Mouse (Mus musculus) midbrain, postnatal 0 days (tissue): Measurements from ENCODE around the gene Trim34b. TPM values are rescaled to one million over a fixed set of nuclear protein-coding genes. Genes with fewer than 3 reads are reported as not detected.
"Not testable (repeated sequence)": the region's sequence is repeated elsewhere in the genome, so short reads cannot be mapped to it uniquely, and the experiment has no call there.

Source experiments
- ATAC-seq: fragments of 200-750 bp; cut with Nextera tagmentation; 2 replicates; pipeline ENCODE4 v1.8.0; 2017; ENCODE audit warnings: moderate number of reproducible peaks, mild to moderate bottlenecking, moderate TSS enrichment, moderate library complexity; ENCODE audit not compliant: low FRiP score
- DNase-seq: peaks from one replicate; pipeline ENCODE4 v3.0.0-alpha.2; 2015; ENCODE audit warnings: low spot score
- H3K27ac ChIP-seq: fragments of 300-500 bp; sonication (generic); 2 replicates; pipeline ENCODE4 v1.5.1; 2014; ENCODE audit warnings: low read depth, mild to moderate bottlenecking, low read length, mixed read lengths
- H3K27me3 ChIP-seq: fragments of 300-500 bp; sonication (generic); 2 replicates; pipeline ENCODE4 v1.6.1; 2014; ENCODE audit warnings: low read length, control low read depth, mixed read lengths; ENCODE audit not compliant: insufficient read depth
- H3K36me3 ChIP-seq: fragments of 300-500 bp; sonication (generic); 2 replicates; pipeline ENCODE4 v1.6.1; 2014; ENCODE audit warnings: low read length, control low read depth, mixed read lengths; ENCODE audit not compliant: insufficient read depth
- H3K4me1 ChIP-seq: fragments of 300-500 bp; sonication (generic); 2 replicates; pipeline ENCODE4 v1.6.1; 2014; ENCODE audit warnings: mild to moderate bottlenecking, control low read depth, antibody characterized with exemption, low read length, mixed read lengths; ENCODE audit not compliant: insufficient read depth
- H3K4me2 ChIP-seq: fragments of 300-500 bp; sonication (generic); 2 replicates; pipeline ENCODE4 v1.6.1; 2014; ENCODE audit warnings: low read depth, mild to moderate bottlenecking, low read length, mixed read lengths; ENCODE audit not compliant: poor library complexity, severe bottlenecking
- H3K4me3 ChIP-seq: fragments of 300-500 bp; sonication (generic); 2 replicates; pipeline ENCODE4 v1.5.1; 2014; ENCODE audit warnings: low read depth, mild to moderate bottlenecking, low read length, moderate library complexity
- H3K9ac ChIP-seq: fragments of 300-500 bp; sonication (generic); replicated peaks from 2 replicates; pipeline ENCODE4 v1.6.1; 2014; ENCODE audit warnings: mild to moderate bottlenecking, low read length, moderate library complexity, mixed read lengths; ENCODE audit not compliant: poor library complexity, severe bottlenecking
- H3K9me3 ChIP-seq: fragments of 300-500 bp; sonication (generic); 2 replicates; pipeline ENCODE4 v1.6.1; 2016; ENCODE audit warnings: low read length, control low read depth
- CTCF ChIP-seq: IDR thresholded peaks from 2 replicates; pipeline ENCODE4 v1.5.1; 2016; ENCODE audit warnings: antibody characterized with exemption, mild to moderate bottlenecking
- WGBS: fragments of 180-500 bp; shearing (Covaris S2); extraction: QIAGEN DNeasy Blood & Tissue Kit; methylation state at CpG from one replicate; pipeline ENCODE4 v1.1.7; 2014; 5-methylcytosine and 5-hydroxymethylcytosine counted together
- polyA plus RNA-seq: library from polyadenylated mRNA; unstranded; fragments of >200 nt; fragmentation: Nextera tagmentation; extraction: Ambion mirVana; gene quantifications from 2 replicates; pipeline ENCODE4 v1.2.1, GENCODE M21; 2015
- total RNA-seq: library from RNA; depleted of rRNA; stranded (reverse); fragments of >200 nt; gene quantifications from 2 replicates; pipeline ENCODE4 v1.2.3, GENCODE M21; 2014; rRNA removed

Gene Trim34b
- total RNA-seq (0.19 TPM in 1 of 2 replicates, not detected in the other), polyA plus RNA-seq (not detected in 2 replicates)

DNA sequence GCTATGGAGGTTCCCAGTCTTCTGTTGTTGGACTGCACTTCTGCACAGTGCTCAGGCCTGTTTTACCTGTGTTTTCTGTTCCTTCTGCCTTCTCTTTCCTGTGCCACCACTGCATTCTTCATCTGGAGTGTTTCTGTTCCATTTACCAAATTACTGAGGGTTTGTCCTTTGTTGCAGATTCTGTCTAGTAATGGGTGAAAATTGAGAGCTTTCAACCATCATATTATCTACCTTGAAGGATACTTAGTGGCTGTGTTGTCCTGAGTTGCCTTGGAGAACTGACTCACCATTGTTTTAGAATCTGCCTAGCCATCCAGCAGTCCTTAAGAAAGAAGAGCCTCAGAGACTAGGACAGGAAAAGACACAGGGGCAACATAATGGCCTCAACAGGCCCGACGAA lies at the start of gene Trim34b:
Trim34b (plus strand) TSS at position 301 of the 400 bp plus-strand sequence.
- H3K9ac ChIP-seq, H3K4me1 ChIP-seq, DNase-seq, H3K9me3 ChIP-seq, H3K27me3 ChIP-seq, H3K4me2 ChIP-seq, ATAC-seq, H3K4me3 ChIP-seq, H3K36me3 ChIP-seq, H3K27ac ChIP-seq: not testable (repeated sequence)
- 88% methylated on average over 2 of the region's 2 CpGs for WGBS

DNA sequence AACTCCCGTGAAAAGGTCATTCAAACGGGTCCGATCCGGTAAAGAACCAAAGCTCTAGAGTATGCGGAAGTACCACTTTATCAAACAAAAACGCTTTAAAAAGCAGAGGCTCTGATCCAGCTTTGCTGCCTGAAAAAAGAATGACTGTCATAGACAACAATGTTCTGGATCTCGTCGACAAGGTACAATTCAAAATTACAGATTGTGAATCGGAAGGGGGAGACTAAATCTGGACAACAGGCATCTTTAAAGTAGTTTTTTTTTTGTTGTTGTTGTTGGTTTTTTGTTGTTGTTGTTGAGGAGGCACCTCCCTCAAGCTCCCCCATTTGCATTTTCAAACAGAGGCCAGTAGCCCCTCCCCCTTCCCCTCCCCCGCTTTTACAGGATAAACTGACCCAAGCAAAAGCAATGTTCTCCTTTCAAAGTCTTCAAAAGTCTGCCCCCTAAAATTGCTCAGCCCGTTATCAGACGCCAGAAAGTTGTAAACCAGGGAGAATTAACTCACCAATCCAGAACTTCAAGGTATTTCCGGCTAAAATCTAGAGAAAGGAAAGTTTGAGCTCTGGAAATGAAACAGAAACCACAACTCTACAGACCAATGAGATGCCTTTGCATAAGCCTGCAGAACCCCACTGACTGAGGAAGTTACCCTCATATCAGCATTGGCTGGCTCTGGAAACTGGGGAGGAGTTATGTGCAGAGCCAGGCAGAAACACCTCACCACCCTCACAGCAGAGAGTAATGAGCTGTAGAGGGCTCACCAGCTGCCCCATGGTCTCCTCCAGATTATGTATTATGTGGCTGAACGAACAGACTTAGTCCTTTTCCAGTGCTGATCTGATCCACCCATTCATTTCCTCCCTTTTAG lies 41.5 kb upstream of the Trim34b start, which contains the start of gene Trim5:
Trim5 (minus strand) TSS at position 519 of the 868 bp plus-strand sequence.
- H3K9me3 ChIP-seq, ATAC-seq, H3K27me3 ChIP-seq, H3K4me3 ChIP-seq, H3K27ac ChIP-seq, H3K36me3 ChIP-seq, H3K4me2 ChIP-seq, H3K4me1 ChIP-seq, H3K9ac ChIP-seq, DNase-seq: not testable (repeated sequence)
- WGBS, result 46% methylated on average over 14 of the region's 14 CpGs

GRCm38 (mm10) chr7:104290641-104291040 lies 38.6 kb upstream of the Trim34b start:
- ATAC-seq, result no peak
- TF ChIP-seq CTCF, result no peak
- Histone ChIP-seq H3K9me3 (no peaks in the 10 kb centered on the region), H3K27ac (no peak overlapping the region), H3K4me3 (no peak overlapping the region), H3K36me3 (no peaks in the 10 kb centered on the region), H3K4me2 (no peak overlapping the region), H3K9ac (no peak overlapping the region), H3K27me3 (no peaks in the 10 kb centered on the region), H3K4me1 (no peaks in the 10 kb centered on the region)
- 83% methylated on average over 1 of the region's 1 CpGs for WGBS
- no peak for DNase-seq

DNA sequence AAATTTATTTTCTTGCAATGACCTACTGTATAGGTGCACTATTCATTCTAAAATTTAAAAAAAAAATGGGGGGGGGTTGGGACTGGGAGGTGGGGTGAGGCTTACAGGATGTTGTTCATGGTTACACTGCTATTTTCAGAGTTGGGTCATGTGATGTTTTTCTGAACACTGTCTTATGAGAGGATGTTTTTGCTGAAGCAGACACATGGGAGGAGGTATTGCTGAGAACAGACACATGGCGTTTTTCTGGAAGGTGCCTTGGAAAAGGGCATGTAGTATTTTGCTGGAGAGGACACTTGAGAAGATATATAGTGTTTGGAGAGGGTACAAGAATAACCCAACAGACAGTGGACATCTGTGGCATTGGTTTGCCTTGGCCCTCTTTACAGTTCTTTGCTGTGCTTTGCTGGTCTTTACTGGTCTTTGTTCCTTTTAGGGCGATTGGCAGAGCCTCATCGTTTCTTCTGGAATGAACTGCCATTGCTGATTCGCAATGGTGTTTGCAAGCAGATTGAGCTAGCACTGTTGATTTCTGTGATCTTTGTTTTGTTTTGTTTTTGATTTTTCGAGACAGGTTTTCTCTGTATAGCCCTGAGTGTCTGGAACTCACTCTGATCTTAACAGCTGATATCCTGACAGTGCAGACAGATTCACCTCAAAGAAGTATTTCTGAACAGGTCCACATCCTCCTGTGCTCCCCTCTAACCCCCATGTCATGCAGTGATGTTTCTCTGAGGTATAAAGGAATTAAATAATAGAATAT lies 37.5 kb upstream of the Trim34b start:
- Histone ChIP-seq H3K4me2 (no peak overlapping the region), H3K36me3 (no peaks in the 10 kb centered on the region), H3K4me3 (no peak overlapping the region), H3K9ac (no peak overlapping the region), H3K27ac (no peak overlapping the region), H3K27me3 (no peaks in the 10 kb centered on the region), H3K9me3 (no peaks in the 10 kb centered on the region), H3K4me1 (no peaks in the 10 kb centered on the region)
- no peak for ATAC-seq
- no peak for TF ChIP-seq CTCF
- no peak for DNase-seq
- 82% methylated on average over 5 of the region's 5 CpGs for WGBS

DNA sequence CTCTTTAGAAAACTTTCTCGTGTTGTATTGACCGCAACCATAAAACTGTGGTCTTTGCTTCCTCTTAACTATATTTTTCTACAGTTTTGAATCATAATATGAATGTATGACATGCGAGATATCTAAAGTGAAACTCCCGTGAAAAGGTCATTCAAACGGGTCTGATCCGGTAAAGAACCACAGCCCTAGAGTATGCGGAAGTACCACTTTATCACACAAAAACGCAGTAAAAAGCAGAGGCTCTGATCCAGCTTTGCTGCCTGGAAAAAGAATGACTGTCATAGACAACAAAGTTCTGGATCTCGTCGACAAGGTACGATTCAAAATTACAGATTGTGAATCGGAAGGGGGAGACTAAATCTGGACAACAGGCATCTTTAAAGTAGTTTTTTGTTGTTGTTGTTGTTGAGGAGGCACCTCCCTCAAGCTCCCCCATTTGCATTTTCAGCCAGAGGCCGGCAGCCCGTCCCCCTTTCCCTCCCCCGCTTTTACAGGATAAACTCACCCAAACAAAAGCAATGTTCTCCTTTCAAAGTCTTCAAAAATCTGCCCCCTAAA lies 14.4 kb upstream of the Trim34b start:
- peak overlapping the region; percentile 14; the same call in 1 of the 2 replicates for H3K4me3 ChIP-seq
- DNase-seq, result no peak

DNA sequence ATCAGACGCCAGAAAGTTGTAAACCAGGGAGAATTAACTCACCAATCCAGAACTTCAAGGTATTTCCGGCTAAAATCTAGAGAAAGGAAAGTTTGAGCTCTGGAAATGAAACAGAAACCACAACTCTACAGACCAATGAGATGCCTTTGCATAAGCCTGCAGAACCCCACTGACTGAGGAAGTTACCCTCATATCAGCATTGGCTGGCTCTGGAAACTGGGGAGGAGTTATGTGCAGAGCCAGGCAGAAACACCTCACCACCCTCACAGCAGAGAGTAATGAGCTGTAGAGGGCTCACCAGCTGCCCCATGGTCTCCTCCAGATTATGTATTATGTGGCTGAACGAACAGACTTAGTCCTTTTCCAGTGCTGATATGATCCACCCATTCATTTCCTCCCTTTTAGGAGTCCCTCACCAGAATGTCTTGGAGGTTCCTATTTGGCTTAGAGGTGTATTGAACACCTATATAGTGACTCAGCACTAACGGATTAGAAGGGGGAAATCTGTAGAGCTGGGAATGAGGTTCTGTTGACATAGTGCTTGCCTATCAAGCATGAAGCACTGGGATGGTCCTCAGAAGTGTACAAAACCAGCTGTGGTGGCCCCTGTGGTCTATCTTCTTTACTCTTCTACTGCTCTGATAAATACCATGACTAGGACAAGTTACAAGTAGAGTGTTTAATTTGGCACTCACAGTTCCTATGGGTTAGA lies 13.7 kb upstream of the Trim34b start, which contains the start of gene Trim12a:
Trim12a (minus strand) TSS at position 98 of the 712 bp plus-strand sequence.
- WGBS, result 25% methylated on average over 4 of the region's 4 CpGs
- H3K36me3 ChIP-seq, H3K9me3 ChIP-seq, H3K27ac ChIP-seq, H3K27me3 ChIP-seq, H3K4me1 ChIP-seq, DNase-seq, H3K9ac ChIP-seq: not testable (repeated sequence)
- Histone ChIP-seq H3K4me3 (peak within 1 kb of the TSS; percentile 14; the same call in 1 of the 2 replicates), H3K4me2 (peak within 1 kb of the TSS; percentile 15; the same call in 1 of the 2 replicates)
- peak; percentile 70; the same call in 1 of the 2 replicates for ATAC-seq

More for the DNA sequence above, 14.4 kb upstream of the Trim34b start:
- 12% methylated on average over 15 of the region's 15 CpGs for WGBS
- no peaks in the 10 kb centered on the region for H3K36me3 ChIP-seq
- no peak overlapping the region for H3K9ac ChIP-seq
- peak overlapping the region; percentile 15; the same call in 1 of the 2 replicates for H3K4me2 ChIP-seq
- TF ChIP-seq CTCF, result no peak
- H3K27ac ChIP-seq, result no peak overlapping the region
- ATAC-seq, result no peak
- no peaks in the 10 kb centered on the region for H3K27me3 ChIP-seq
- H3K4me1 ChIP-seq, result no peaks in the 10 kb centered on the region
- H3K9me3 ChIP-seq, result no peaks in the 10 kb centered on the region
